Mouse (Mus musculus) gonadal fat pad, adult 2 months (tissue): ENCODE data around the gene Prr7. TPM values are rescaled to one million over a fixed set of nuclear protein-coding genes. Genes with fewer than 3 reads are reported as not detected.

Source experiments
- DNase-seq: peaks from one replicate; pipeline ENCODE4 v3.0.0-alpha.2; 2012; ENCODE audit warnings: low read depth
- polyA plus RNA-seq: library from polyadenylated mRNA; depleted of rRNA; stranded (reverse); fragments of >200 nt; gene quantifications from 2 replicates; pipeline ENCODE4 v1.2.3, GENCODE M21; 2012

The Prr7 gene
- polyA plus RNA-seq, 1 experiment: 1.9 TPM

DNA sequence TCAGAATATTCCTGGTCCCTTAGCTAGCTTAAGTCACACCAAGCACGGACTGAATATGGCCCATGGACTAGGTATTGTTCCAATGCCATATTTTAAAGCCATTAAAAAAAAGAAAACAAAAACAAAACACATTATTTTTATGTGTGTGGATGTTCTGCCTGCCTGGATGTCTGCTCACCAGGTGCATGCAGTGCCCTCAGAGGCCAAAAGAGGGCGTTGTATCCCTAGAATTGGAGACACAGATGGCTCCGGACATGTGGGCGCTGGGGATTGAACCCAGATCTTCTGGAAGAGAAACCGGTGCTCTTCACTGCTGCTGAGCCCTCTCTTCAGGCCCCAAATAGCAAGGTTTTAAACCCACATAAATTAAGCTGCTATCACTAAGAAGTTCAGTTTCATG is 14.0 kb downstream of the Prr7 start:
- no peak for DNase-seq

DNA sequence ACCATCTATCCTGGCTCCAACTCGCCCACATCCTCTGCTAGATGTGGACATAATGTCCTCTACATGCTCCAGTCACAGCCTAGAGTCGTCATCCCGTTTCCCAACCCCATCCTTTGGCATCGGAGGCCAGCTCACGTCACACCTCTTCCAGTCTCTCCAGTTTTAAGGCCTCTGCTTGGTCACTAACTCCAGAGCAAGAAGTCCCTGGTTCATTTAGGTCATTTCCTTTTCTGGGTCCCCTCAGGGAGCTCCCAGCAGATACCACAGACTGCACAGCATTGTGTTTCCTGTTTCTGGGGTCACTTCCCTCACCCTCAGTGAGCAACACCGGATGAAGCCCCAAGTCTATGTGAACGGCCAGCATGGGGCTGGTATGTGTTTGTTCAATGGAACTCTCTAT is 14.9 kb downstream of the Prr7 start:
- DNase-seq: no peak

DNA sequence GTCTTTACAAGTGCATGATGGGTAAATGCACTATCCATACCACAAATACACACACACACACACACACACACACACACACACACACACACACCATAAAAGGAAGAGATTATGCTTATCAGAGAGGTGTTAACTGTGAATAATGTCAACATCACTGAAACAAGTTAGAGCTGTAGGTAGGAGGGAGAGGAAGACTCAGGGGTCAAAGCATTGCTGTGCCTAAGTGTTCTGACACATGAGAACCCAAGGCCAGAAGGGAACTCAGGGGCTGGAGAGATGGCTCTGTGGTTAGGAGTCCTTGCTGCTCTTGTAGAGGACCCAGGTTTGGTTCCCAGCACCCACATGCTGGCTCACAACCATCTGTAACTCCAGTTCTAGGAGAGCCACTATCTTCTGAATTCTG is 15.9 kb downstream of the Prr7 start:
- DNase-seq: no peak

DNA sequence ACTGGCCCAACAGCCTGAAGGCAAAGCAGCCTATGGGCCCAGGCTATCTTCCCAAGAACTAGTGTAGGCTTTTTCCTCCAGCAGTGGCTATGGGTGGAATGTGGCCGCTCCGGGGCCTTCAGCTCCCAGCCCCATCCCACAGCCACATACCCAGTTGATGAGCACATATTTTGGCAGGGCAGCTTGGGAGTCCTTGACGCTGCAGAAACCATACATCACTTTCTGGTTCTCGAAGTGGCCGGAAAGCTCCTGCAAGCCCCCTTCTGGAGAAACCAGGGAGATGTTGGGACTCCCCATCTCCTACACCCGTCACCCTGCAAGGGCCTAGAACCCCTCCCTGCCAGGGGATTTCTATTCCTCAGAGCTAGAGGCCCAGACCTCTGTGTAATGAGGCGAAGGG is 18.5 kb downstream of the Prr7 start:
- no peak for DNase-seq

DNA sequence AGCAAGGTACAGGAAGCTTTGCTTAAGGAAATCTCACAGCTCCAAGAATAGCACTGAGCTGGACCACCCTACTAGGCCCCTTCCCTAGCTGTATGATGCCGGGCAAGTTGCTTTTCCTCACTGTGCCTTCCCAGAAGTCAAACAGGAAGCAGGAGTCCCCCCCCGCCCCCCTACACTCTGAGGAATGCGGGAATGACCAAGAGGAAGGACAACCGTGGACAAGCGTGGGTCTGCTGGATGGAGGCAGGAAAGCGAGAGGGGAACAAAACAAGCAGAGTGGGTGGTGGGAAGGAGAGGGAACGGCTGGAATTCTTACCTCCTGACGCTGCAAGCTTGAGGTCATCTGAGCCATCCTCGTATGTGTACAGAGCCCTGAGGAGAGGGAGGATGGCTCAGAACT is 19.0 kb downstream of the Prr7 start:
- no peak for DNase-seq

DNA sequence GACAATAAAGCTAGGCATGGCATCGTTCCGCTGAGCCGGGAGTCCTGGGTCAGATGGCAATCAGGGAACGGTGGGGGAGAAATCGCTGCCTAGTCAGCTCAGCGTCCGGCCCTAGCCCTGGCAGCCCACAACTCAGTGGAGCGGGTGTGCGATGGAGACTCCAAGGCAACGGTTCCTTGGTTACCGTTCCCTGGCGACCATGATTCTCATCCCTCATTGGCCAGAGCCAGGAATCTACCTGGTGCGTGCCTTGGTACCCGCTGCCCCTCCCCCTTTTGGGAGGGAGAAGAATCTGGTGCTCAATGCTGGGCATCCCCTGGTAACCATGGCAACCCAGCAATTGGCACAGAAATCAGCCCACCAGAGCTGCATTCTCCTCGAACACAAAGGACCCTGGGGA is 19.5 kb downstream of the Prr7 start:
- DNase-seq: no peak

DNA sequence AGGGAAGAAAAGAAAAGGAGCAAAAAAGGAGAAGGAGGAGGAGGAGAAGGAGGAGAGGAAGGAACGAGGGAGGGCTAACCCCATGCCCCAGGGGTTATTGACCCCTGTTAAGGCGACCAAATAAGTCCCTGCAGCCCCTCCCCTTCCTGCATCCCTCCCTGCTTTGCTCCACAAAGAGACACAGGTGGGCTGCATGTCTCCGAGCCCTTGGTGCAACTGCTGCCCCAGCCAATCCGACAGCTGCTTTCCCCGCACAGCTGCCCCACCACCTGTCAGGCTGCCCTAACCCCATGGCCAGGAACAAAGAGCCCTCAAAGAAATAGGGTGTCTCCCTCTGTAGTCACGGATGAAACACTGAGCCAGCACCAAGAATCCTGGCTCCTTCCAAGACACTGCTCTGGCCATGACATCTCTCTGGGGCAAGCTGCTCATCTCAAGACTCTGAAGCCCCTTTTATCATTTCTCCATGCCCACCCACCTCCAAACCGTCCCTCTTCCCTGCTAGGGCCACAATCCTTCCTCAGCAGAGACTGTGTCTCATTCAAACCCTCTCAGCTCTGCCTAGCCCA is 20.5 kb downstream of the Prr7 start:
- DNase-seq: no peak

DNA sequence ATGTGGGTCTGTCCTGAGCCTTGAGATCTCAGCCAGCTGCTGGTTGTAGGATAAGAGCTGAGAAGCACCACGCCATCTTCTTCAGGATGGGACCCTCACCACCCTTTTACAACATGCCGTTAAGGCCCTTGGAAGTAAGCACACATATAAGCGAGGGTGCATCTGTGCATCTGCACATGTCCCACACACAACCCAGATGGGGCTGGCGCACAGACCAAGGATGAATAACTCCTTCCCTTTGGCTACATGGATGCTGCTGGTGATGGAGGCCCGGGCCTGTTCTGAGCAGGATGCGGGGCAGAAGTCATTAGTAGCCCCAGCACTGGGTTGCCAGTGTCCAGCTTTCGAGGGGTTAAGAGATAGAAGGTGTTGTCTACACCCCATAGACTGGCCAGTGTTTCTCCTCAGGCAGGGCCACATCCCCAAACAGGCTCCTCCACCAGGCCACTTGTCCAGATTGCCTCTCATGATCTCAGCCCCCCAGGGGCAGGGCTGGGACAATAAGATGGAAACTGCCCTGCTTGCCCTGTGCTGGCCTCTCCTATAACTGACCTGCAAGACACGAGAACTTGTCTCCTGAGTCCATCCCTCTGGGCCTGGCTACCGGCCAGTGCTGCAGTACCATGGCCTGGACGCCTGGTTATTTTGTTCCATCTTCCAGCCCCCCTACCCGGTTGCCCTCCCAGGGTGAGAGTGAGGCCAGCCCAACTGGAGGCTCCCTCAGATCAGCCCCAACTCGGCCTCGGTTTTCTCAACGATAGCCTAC is 22.1 kb downstream of the Prr7 start:
- no peak for DNase-seq

DNA sequence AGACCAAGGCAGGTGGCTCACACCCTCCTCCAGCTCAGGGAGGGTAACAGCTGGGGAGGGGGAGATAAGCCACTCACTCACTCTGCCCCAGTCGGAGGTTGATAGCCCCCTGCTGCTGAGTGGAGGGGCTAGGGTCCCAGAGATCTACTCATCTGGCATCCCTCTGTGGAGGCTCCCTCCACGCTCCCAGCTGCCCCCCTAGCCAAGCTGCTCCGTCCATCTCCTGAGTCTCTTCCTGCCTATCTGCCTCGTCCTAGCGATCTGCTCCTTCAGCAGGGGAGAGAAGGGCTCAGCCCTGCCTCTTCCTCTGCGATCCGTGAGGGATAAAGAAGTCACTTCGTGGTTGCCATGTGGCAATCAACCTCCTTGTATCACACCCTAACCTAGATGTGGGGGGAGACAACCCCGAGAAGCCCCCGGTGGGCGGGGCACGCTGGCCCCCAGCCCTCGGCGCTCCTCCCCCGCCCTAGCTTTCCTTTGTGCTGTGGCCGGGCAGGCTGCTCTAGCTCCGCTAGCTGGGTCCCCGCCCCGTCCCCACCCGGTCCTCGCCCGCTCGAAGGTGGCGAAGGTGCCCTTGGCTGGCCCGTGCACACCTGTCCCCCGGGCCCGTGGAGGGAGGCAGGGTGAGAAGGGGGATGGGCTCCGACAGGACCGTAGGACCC is 23.0 kb downstream of the Prr7 start:
- no peak for DNase-seq

DNA sequence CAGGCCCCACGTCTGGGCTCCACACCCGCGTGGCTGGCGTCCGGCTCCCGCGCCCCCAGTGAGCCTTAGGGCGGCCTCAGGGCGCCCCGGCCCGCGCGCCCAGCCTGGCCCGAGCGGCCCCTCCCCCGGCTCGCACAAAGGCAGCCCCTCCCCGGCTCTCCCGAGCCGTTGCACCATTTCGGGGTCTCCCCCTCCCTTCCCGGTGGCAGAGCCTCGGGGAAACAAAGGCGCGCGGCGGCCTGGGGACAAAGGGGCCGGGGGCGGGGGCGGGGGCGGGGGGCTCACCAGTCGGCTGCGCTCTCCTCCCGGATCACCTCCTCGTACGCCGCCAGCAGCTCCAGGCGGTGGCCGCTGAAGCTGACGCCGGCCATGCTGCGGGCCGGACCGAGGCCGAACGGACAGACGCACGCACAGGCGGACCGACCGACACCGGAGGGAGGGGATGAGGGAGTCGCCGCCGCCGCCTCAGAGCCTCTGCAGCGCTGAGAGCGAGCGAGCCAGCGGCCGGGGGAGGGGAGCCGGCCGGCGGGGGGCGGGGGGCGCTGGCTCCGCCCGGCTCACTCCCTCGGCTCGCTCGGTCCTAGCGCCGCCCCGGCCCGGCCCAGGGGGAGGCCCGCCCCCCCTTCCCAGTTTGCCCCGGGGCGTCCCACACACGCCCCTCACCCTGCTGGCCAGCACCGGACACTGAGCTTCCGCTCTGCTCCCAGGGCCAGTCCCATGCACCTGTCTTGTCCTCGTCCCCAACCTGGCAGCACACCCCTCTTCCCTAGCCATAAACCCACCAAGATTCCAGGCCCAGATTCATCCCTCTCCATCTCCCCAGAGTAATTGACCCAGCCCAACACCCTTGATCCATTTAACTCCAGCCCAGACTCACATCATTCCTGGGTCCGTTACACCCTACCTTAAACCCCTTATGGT is 23.8 kb downstream of the Prr7 start, which contains the start of gene Dbn1:
Gene Dbn1 (minus strand): TSS at position 534 of the 921 bp plus-strand sequence.
- DNase-seq: no peak

DNA sequence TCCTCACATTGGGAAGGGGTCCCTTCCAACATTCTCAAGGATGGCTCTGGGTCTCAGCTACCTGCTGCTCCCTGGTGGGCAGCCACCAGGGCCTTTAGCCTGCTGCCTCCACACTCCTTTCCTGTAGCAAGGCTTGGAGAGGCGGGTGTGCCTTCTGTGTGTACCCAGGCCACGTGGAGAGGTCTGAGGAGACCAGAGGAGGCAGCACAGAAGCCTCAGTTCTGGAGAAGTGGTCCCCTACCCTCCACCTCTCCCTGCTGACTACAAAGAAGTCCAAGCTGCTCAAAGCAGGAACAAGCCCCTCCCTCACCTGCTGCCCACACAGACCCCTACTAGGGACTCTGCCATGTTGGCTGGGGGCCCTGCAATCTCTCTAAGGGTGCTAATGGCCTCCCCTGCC is 30.2 kb downstream of the Prr7 start:
- DNase-seq: no peak

DNA sequence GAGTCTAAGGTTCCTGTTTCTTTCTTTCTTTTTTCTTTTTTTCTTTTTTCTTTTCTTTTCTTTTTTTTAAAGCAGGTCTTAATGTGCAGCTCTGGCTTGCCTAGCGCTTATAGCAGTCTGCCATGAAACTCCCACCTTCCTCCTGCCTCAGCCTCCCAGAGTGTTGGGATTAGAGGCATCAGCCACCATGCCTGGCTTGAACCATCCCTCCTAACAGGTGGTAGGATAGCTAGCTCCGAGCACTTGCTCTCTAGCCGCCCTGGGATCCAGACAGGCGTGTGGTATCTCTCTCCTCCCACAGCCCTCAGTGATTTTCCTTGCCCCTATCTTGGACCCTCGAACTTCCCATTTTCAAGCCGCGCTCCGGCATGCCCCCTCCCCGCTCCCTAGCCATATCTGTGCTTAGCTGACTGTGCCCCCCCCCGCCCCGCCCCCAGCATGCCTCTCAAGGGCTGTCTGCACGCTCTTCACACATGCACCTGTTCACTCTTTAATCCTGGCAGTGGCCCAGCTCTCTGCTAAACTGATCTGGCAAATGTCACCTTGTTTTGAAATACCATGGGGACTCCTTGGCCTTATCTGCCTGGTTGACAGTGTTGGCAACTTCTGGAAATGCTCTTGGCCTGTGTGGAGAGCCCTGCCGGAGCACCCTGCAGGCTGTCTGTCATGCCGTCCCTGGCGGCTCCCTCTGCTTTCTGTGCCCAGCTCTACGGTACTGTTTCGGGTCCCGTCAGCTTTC is 31.0 kb downstream of the Prr7 start:
- no peak for DNase-seq

DNA sequence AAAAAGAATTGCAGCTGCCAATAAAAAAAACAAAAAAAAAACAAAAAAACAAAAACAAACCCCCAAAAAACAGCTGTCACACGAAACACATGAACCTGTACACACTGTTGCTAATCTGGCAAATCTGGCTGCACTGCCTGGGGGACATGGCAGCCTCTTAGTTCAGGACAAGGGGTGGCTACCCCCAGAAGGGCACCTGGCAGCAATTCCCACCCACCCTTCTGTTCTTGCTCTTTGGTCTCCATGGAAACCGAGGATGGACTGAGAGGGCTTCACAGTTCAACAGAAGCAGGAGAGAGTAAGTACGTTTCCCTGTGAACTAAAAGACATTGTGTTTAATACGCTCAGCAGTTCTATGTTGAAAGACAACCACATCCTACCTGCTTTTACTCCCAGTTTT is 31.6 kb downstream of the Prr7 start:
- DNase-seq: no peak

DNA sequence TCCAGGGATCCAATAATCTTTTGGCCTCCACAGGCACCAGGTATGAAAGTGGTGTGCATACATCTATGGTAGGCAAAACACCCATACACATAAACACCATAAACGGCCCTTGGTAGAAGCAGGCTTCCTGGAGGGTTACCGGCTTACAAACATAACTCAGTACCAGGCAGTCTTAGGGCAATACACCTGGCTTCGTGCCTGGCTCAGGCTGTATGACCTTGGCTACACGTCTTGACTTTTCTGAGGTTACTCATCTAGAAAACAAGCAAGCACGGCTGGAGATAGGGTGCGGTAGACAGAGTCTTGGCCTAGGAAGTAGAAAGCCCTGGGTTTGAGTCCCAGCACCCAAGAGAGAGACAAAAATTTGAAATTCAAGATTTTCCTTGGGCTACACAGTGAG is 32.6 kb downstream of the Prr7 start:
- DNase-seq: no peak

DNA sequence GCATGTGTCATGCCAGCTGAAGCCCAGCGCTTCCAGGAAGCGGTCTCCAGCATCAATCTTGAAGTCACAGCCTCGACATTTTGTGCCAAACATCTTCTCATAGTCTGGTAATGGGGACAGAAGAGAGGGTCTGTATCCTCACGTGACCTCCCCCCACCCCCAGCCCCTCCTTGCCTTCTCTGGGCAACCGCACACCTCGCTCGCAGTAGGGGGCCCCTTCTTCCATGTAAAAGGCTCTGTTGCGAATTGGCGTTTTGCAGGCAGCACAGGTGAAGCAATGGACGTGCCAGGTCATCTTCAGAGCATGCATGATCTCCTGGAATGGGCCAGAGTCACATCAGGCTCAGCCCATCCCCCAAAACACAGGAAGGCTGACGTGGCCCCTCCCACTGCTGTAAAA is 34.8 kb downstream of the Prr7 start:
- no peak for DNase-seq

DNA sequence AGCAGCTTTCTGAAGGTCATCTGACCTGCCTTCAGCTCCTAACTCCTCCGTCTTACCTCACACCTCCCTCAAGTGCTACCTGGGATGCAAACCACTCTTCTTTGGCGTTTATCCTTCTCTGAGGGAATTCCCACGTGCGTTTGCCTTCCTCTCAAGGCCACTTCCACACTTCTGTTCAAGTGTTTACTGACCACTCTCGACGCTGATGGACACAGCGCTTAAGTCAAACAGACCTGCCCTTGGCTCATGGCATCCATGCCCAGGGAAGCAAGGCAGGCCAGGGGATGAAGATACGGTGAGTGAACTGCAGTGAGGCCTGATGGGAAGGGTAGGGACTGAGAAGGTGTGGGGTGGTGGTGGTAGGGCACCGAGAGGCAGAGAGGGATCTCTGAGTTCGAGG is 36.5 kb downstream of the Prr7 start:
- no peak for DNase-seq

DNA sequence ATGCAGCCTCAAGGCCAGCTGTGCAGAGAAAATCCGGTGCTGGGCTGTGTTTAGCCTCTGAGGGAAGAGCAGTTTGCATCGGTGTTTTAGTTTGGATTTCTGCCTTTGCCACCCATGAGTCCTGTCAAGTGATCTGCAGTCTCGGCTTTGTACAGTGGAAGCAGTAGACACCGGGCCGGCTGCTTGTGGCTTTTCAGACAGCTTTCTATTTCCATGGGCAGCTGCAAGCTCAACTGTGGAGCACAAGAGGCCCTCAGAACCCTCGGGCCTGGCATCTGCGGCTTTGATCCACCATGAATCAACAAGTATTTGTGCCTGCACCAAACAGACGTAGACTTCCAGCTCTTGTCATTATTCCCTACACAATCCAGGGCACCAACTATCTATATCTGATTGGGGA is 38.3 kb downstream of the Prr7 start:
- DNase-seq: no peak

DNA sequence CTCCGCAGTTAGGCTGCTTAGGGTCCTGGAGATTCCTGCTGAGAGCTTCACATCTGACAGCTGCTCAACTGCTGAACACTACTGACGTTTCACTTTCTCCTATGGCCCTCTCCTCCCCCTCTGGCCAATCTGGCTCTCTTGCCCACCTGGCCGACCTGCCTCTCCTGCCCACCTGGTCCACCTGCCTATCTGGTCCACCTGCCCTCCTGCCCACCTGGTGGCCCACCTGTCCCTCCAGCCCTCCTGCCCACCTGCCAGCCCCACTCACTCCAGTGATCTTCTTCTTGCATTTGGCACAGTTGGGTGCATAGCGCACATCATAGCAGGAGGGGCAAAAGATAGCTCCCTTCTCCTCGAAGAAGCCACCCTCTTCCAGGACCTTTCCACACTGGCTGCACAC is 40.3 kb downstream of the Prr7 start:
- DNase-seq: no peak

DNA sequence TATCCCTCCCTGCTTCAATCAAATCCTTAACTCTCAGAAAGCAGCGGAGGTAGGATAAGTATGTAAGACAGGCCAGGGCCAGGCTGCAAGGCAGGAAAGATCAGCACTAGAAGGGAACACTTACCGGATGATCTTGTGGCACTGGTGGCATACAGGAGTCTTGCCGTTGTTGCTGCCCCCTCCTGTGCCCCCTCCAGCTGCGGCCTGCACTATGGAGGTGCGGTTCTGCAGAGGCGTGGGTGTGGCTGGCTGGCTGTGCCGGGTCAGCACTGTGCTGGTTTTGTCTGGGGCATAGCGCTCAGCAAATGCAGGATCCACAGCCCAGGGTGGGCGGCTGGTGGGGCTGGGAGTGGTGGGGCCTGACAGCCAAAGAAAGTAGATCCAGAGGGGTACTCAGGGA is 41.7 kb downstream of the Prr7 start:
- DNase-seq: no peak

DNA sequence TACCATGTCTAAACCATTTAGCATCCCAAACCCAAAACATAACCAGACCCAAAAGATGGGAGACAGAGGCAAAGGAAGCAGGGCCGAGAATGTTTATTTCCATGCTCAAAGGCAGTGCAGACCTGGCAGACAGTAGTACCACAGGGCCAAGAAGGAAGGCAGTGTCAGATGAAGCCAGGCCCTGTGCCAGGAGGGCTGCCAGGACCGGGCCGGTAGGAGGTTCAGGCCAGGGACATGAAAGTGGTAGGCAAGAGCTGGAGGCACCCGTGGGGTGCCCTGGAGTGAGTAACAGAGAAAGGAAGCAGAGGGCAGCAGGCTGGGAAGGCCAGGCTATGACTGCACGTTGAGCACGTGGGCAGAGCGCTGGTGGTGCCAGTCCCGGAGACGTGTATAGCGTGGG is 42.6 kb downstream of the Prr7 start:
- no peak for DNase-seq

DNA sequence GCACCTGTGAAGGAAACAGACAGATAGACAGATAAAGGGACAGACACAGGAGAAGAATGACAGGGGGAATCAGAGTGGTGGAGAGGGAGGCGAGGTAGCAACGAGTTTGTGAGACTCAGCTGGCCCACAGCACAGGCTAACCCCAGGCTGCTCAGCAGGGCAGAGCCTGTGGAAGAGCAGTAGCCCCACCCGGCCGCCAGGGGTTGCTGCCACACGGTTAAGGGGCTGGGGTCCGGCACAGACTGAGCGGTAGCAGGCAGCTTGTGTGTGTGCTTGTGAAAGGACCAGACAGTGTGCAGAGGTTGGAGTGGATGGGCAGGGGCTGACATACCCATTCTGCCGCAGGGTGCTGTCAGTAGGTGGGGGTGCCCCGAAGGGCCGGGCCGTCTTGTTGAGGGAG is 43.8 kb downstream of the Prr7 start:
- DNase-seq: no peak

DNA sequence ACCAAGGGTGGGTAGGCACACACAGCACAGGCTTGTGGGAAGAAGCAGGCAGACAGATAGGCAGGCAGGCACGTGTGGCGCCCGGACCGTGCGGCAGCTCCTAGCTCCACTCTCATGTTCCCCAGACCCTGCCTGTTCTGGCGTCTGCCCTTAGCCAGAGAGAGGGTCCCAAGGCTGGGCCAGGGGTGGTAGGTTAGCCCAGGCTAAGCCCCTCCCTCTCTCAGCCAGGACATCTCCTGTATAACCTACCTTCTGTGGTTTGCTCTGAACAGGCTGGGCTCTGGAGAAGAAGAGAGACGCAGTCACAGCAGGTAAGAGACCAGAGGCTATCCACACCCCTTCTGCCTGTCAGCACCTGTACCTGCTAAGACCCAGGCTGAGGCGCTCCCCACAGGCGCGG is 44.5 kb downstream of the Prr7 start:
- DNase-seq: no peak
